Mouse (Mus musculus): ENCODE data around the gene Hbb-bh2. TPM values are rescaled to one million over a fixed set of nuclear protein-coding genes. Genes with fewer than 3 reads are reported as not detected.

Gene Hbb-bh2
- polyA plus RNA-seq (2015; fragmentation: Nextera tagmentation; extraction: Ambion mirVana), result not detected in 2 replicates

DNA sequence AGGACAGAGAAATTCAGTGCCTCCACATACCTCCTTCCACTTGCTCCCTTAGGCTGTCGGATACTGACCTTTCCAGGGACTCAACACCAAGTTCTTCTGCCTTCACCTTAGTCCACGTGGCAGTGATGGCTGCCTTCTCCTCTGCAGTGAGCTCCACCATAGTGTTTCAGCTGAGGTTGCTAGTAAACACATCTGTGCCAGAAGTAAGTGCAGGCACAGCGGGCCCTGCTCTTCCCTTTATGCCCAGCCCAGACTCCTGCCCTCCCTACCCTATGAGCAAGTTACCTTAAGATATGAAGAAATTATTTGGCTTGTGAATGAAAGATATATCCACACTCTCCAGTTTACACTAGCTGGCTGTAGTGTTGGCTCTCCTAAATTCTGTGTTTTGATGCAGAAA is at the start of gene Hbb-bh2:
TSS of gene Hbb-bh2 (minus strand) at position 253 of the 400 bp plus-strand sequence.
- no peaks in the 10 kb centered on the region for H3K9me3 ChIP-seq
- no peaks in the 10 kb centered on the region for H3K27me3 ChIP-seq
- H3K27ac ChIP-seq, result no peak within 1 kb of the TSS
- no peaks in the 10 kb centered on the region for H3K4me1 ChIP-seq
- H3K9ac ChIP-seq, result no peak within 1 kb of the TSS
- WGBS, result 67% methylated on average over 3 of the region's 3 CpGs
- ATAC-seq (ENCODE audit: insufficient number of reproducible peaks, insufficient read depth, low FRiP score, low TSS enrichment, low read depth), result no peak
- H3K4me3 ChIP-seq, result no peak within 1 kb of the TSS
- H3K36me3 ChIP-seq, result no peaks in the 10 kb centered on the region
- H3K4me2 ChIP-seq, result no peak within 1 kb of the TSS

DNA sequence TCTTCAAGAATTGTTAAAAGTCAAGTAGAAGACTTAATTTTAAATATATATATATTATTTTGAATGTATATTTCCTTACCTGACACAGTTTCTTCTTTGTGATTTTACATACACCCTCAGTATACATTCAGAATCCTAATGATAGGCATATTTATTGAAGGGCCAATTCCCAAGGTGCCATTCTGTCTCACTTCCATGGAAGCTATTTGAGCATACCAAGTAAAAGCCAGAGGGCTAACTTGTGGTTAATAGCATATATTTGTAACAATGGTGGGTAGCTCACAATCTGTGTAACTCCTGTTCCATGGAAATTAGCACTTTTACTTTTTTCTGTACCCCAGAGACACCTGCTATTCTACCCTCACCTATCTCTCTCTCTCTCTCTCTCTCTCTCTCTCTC is 45.8 kb upstream of the Hbb-bh2 start, which contains the start of gene Olfr66:
TSS of gene Olfr66 (minus strand) at position 101 of the 400 bp plus-strand sequence.
- Histone ChIP-seq H3K4me2 (no peak within 1 kb of the TSS), H3K4me3 (no peak within 1 kb of the TSS), H3K27me3 (no peaks in the 10 kb centered on the region), H3K27ac (no peak within 1 kb of the TSS), H3K4me1 (no peaks in the 10 kb centered on the region), H3K9me3 (no peaks in the 10 kb centered on the region), H3K36me3 (no peaks in the 10 kb centered on the region), H3K9ac (no peak within 1 kb of the TSS)
- ATAC-seq (ENCODE audit: insufficient number of reproducible peaks, insufficient read depth, low FRiP score, low TSS enrichment, low read depth), result no peak

DNA sequence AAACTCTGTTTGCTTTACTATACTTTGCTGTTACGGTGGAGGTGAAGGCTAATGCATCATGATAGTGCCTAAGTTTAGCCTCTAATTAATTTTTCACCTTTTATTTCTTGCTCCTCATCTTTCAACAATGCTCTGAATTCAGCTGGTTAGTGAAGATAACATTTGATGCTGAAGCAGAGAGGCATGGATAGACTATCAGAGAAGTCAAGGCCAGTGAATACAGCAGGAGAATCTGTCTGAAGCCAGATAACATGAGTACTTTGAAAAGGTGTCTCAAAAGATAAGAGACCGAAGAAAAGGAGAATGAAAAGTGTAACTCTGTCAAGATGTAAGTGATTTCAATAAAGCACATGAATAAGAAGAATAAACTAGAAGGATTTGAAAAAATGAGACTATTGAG is 36.8 kb upstream of the Hbb-bh2 start:
- Histone ChIP-seq H3K36me3 (no peaks in the 10 kb centered on the region), H3K9me3 (no peaks in the 10 kb centered on the region), H3K9ac (no peak overlapping the region), H3K4me1 (no peaks in the 10 kb centered on the region), H3K27ac (no peak overlapping the region), H3K27me3 (no peaks in the 10 kb centered on the region), H3K4me2 (no peak overlapping the region), H3K4me3 (no peak overlapping the region)
- 85% methylated on average over 2 of the region's 2 CpGs for WGBS
- no peak for ATAC-seq (ENCODE audit: insufficient number of reproducible peaks, insufficient read depth, low FRiP score, low TSS enrichment, low read depth)

DNA sequence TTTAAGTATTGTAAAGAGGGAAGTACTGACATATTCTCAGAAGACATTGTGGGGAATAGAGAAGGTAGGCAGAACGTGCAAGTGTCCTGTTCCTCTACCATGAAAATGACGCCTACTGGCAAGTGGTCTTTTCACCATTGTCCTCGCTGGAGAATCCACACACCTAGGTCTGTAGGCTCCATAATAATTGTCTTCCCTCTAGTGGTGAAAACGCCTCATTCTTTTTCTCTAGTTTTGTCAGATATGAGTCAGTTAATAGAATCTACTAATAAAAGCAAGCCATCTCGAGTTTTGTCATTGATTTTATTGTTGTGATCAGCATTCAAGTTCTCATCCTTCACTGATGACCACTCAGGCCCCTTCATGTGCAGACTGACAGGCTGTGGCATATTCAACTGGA is 34.1 kb upstream of the Hbb-bh2 start:
- Histone ChIP-seq H3K4me2 (no peak overlapping the region), H3K4me1 (no peaks in the 10 kb centered on the region), H3K36me3 (no peaks in the 10 kb centered on the region), H3K27ac (no peak overlapping the region), H3K9me3 (no peaks in the 10 kb centered on the region), H3K4me3 (no peak overlapping the region), H3K9ac (no peak overlapping the region), H3K27me3 (no peaks in the 10 kb centered on the region)
- 45% methylated on average over 5 of the region's 5 CpGs for WGBS
- ATAC-seq (ENCODE audit: insufficient number of reproducible peaks, insufficient read depth, low FRiP score, low TSS enrichment, low read depth), result no peak

DNA sequence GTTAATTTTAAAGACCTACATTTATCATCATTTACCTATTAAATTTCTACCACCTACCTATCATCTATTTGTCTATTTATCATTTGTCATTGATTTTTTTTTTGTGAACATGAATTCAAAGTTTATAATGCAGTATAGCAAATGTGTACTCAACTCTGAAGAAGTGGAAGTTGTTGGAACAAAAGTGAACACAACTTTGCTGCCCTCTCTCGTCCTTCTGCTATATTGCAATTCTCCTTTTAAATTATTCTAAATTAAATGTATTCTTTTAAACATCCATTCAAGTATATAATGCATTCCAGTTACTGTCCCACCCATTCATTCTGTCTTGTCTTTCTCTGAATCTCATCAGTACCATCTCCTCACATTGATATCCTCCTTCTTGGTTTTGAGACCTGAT is 32.7 kb upstream of the Hbb-bh2 start:
- no peak overlapping the region for H3K4me3 ChIP-seq
- WGBS, result 10% methylated on average over 1 of the region's 1 CpGs

DNA sequence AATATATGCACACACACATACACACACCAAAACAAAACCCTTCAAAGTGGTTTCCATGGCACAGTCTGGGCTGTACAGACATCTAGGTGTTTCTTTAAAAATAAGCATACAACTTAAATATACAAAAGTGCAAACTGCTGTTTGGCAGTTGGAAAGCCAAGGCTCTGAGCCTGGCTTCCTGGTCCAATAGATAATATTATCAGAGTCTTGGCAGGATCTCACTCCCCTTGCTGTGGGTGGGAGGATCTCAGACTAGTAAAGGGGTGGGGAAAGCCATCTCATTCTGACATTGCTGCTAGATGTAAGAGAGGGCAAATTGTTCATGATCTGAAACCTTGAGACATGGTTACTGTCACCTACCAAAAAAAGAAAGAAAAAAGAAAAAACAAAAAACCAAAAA is 30.3 kb upstream of the Hbb-bh2 start:
- Histone ChIP-seq H3K9ac (no peak overlapping the region), H3K4me1 (no peaks in the 10 kb centered on the region), H3K4me3 (no peak overlapping the region), H3K27me3 (no peaks in the 10 kb centered on the region), H3K36me3 (no peaks in the 10 kb centered on the region), H3K27ac (no peak overlapping the region), H3K9me3 (no peaks in the 10 kb centered on the region), H3K4me2 (no peak overlapping the region)
- ATAC-seq (ENCODE audit: insufficient number of reproducible peaks, insufficient read depth, low FRiP score, low TSS enrichment, low read depth), result no peak

More for the DNA sequence above, 32.7 kb upstream of the Hbb-bh2 start:
- Histone ChIP-seq H3K36me3 (no peaks in the 10 kb centered on the region), H3K4me1 (no peaks in the 10 kb centered on the region), H3K27me3 (no peaks in the 10 kb centered on the region), H3K9me3 (no peaks in the 10 kb centered on the region), H3K4me2 (no peak overlapping the region), H3K9ac (no peak overlapping the region), H3K27ac (no peak overlapping the region)
- no peak for ATAC-seq (ENCODE audit: insufficient number of reproducible peaks, insufficient read depth, low FRiP score, low TSS enrichment, low read depth)

DNA sequence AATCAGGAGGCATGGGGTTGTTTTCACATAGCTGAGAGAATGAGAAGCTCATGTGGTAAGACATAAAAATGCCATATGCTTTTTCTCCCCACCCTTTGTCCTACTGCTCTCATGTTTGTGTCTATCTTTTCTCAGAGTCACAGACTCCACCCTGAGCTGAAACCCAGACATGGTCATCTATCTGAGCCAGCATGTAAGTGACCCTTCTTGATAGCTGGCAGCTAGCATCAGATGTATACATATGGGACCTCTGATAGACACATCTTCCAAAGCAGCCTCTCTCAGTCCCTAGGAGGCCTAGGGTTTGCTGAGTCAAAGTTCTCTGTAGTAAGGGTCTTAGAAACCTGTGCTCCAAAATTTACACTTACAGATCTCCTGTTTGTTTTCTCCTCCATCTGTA is 25.4 kb upstream of the Hbb-bh2 start:
- no peak for ATAC-seq (ENCODE audit: insufficient number of reproducible peaks, insufficient read depth, low FRiP score, low TSS enrichment, low read depth)
- Histone ChIP-seq H3K4me2 (no peak overlapping the region), H3K4me3 (no peak overlapping the region)

DNA sequence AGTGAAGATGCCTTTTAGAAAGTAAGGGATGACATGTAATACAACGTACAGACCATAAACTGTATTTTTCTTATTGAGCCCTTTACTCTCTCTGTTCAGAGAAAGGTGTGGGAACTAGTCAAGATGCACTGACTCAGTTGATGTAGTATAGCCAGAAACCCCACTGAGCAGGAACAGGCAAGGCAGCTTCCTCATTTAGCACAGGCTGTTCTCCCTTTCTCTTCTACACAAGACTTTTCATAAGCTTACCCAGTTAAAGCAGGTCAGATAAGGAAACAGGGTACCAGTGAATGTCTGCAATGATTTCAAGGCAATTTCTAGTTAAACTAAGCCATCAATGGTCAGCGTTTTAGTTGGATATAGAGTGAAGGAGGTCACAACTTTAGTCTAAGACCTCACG is 21.2 kb upstream of the Hbb-bh2 start:
- Histone ChIP-seq H3K36me3 (no peaks in the 10 kb centered on the region), H3K9ac (no peak overlapping the region), H3K27ac (no peak overlapping the region), H3K4me1 (no peaks in the 10 kb centered on the region), H3K27me3 (no peaks in the 10 kb centered on the region), H3K4me2 (no peak overlapping the region), H3K9me3 (no peaks in the 10 kb centered on the region), H3K4me3 (no peak overlapping the region)
- WGBS, result 82% methylated on average over 3 of the region's 3 CpGs
- ATAC-seq (ENCODE audit: insufficient number of reproducible peaks, insufficient read depth, low FRiP score, low TSS enrichment, low read depth), result no peak

More for the DNA sequence above, 25.4 kb upstream of the Hbb-bh2 start:
- Histone ChIP-seq H3K36me3 (no peaks in the 10 kb centered on the region), H3K4me1 (no peaks in the 10 kb centered on the region), H3K27ac (no peak overlapping the region), H3K27me3 (no peaks in the 10 kb centered on the region), H3K9me3 (no peaks in the 10 kb centered on the region), H3K9ac (no peak overlapping the region)

DNA sequence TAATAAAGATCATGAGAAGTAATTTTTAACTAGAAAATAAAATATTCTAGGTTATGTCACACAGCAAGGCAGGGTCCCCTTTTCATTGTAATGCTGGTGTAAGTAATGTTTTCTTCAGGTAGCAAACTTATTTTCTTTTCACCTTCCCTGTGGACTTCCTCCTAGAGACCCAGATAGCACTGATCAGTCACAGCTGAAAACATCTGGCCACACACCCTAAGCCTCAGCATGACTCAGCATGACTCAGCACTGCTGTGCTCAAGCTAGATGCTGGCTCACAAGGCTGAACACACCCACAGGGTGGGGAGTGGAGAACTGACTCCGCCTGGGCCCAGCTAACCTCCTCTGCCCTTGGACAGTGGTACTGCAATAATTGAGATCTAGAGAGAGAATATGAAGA is 20.5 kb upstream of the Hbb-bh2 start:
- H3K4me1 ChIP-seq, result no peaks in the 10 kb centered on the region
- no peaks in the 10 kb centered on the region for H3K27me3 ChIP-seq
- no peak overlapping the region for H3K4me3 ChIP-seq
- H3K36me3 ChIP-seq, result no peaks in the 10 kb centered on the region
- no peaks in the 10 kb centered on the region for H3K9me3 ChIP-seq
- no peak overlapping the region for H3K9ac ChIP-seq
- H3K27ac ChIP-seq, result no peak overlapping the region
- 52% methylated on average over 1 of the region's 1 CpGs for WGBS
- no peak for ATAC-seq (ENCODE audit: insufficient number of reproducible peaks, insufficient read depth, low FRiP score, low TSS enrichment, low read depth)
- no peak overlapping the region for H3K4me2 ChIP-seq

DNA sequence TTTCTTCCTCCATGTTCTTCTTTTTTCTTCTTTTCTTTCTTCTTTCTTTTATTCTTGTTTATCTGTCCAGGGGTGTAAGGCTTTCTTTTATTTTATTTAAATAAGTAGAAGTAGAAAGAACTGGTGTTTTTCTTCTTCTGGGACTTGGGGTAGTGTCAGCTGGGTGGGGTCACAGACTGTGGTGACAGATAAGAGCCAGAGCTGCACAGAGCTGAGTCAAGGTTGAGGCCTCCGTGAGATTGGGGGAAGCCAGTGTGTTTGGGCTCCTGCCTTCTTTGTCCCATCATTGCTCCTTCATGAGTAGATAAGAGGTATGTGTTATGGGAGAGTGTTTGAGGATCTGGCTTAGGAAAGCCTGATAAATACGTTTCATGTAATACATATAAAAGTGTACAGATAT is 18.8 kb upstream of the Hbb-bh2 start:
- WGBS, result 69% methylated on average over 2 of the region's 2 CpGs
- H3K27me3 ChIP-seq, result no peaks in the 10 kb centered on the region
- no peak for ATAC-seq (ENCODE audit: insufficient number of reproducible peaks, insufficient read depth, low FRiP score, low TSS enrichment, low read depth)

DNA sequence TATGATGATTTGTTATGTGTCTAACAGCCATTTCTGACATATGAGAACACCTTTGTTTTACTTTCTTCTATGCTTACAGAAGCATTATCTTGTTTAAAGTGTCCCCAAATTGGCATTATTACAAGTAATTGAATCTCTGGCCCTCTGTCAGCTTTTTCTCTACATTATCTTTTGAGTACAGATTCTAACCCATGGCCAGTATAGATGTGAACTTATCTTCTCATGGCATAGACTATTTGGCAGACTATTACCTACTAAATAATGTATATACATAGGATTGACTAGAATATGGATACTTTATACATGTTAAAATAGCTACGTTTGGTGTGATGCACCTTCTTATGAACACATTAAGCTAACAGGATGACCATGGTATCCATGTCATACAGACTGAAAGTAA is 14.3 kb upstream of the Hbb-bh2 start:
- no peak overlapping the region for H3K4me2 ChIP-seq
- H3K4me1 ChIP-seq, result no peaks in the 10 kb centered on the region
- no peak overlapping the region for H3K4me3 ChIP-seq
- no peaks in the 10 kb centered on the region for H3K9me3 ChIP-seq
- H3K27ac ChIP-seq, result no peak overlapping the region
- no peak for ATAC-seq (ENCODE audit: insufficient number of reproducible peaks, insufficient read depth, low FRiP score, low TSS enrichment, low read depth)
- no peaks in the 10 kb centered on the region for H3K27me3 ChIP-seq
- H3K9ac ChIP-seq, result no peak overlapping the region
- 58% methylated on average over 1 of the region's 1 CpGs for WGBS
- no peaks in the 10 kb centered on the region for H3K36me3 ChIP-seq

More for the DNA sequence above, 18.8 kb upstream of the Hbb-bh2 start:
- Histone ChIP-seq H3K4me2 (no peak overlapping the region), H3K9ac (no peak overlapping the region), H3K4me3 (no peak overlapping the region), H3K27ac (no peak overlapping the region), H3K4me1 (no peaks in the 10 kb centered on the region), H3K36me3 (no peaks in the 10 kb centered on the region), H3K9me3 (no peaks in the 10 kb centered on the region)

DNA sequence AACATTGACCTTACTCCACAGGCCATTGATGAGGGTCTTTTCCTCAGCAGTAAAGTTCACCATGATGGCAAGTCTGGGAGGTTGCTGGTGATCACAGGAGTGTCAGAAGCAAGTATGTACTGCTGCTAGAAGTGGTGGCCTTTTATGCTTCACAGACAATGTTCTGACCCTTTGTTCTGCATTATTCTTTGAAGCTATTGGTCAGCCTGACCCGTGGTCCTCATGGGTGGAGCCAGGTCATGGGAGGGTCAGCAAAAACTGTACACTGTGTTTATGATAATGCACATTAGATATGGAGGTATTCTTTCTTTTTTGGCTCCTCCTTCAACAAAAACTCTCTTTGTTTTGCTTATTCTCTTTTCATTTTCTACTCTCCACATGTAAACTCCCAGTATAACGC is 12.8 kb upstream of the Hbb-bh2 start, which contains the start of gene Hbb-y:
TSS of gene Hbb-y (minus strand) at position 127 of the 400 bp plus-strand sequence.
- ATAC-seq (ENCODE audit: insufficient number of reproducible peaks, insufficient read depth, low FRiP score, low TSS enrichment, low read depth), result no peak
- no peaks in the 10 kb centered on the region for H3K4me1 ChIP-seq
- H3K9me3 ChIP-seq, result no peaks in the 10 kb centered on the region
- WGBS, result 71% methylated on average over 2 of the region's 2 CpGs
- no peak within 1 kb of the TSS for H3K4me2 ChIP-seq
- no peak within 1 kb of the TSS for H3K27ac ChIP-seq
- H3K27me3 ChIP-seq, result no peaks in the 10 kb centered on the region
- no peaks in the 10 kb centered on the region for H3K36me3 ChIP-seq
- no peak within 1 kb of the TSS for H3K4me3 ChIP-seq
- H3K9ac ChIP-seq, result no peak within 1 kb of the TSS

Data from embryonic facial prominence, embryonic 13.5 days (tissue).